Mouse (Mus musculus): ENCODE data around the gene Bivm. TPM values are rescaled to one million over a fixed set of nuclear protein-coding genes. Genes with fewer than 3 reads are reported as not detected.

Bivm gene
- 5.7 and 7.4 TPM in 2 replicates for polyA plus RNA-seq (2012; rRNA removed; ENCODE audit: low replicate concordance)

GRCm38 (mm10) chr1:44118239-44119054, at the start of gene Bivm, which contains the start of gene Kdelc1:
Gene Bivm (plus strand): TSS chr1:44118957.
Gene Kdelc1 (minus strand): TSS chr1:44118808.

GRCm38 (mm10) chr1:44102259-44102717, 16.5 kb upstream of the Bivm start, which contains the start of gene Tex30:
Gene Tex30 (minus strand): TSS chr1:44102441.

GRCm38 (mm10) chr1:44147563-44148381, 29.0 kb downstream of the Bivm start, which contains the start of gene Ercc5:
Gene Ercc5 (plus strand): TSS chr1:44147744.

Other genes starting within 250 kb of the Bivm start
- gene Tpp2, start 185.3 kb upstream of the Bivm start, polyA plus RNA-seq (2012; rRNA removed; ENCODE audit: low replicate concordance): 8.6 and 11.9 TPM in 2 replicates
- gene Mettl21c, start 98.9 kb upstream of the Bivm start, polyA plus RNA-seq (2012; rRNA removed; ENCODE audit: low replicate concordance): not detected in 2 replicates
- 0.03 TPM in 1 of 2 replicates, not detected in the other for gene Gm8251, start 57.0 kb upstream of the Bivm start, polyA plus RNA-seq (2012; rRNA removed; ENCODE audit: low replicate concordance)
- 3.9 and 6.8 TPM in 2 replicates for gene Tex30, start 16.5 kb upstream of the Bivm start, polyA plus RNA-seq (2012; rRNA removed; ENCODE audit: low replicate concordance)
- 8.7 and 35.2 TPM in 2 replicates for gene Kdelc1, start 149 bp upstream of the Bivm start, polyA plus RNA-seq (2012; rRNA removed; ENCODE audit: low replicate concordance)
- 5.0 and 8.2 TPM in 2 replicates for gene Ercc5, start 28.8 kb downstream of the Bivm start, polyA plus RNA-seq (2012; rRNA removed; ENCODE audit: low replicate concordance)
- not detected in 2 replicates for gene Mettl21e, start 100.0 kb downstream of the Bivm start, polyA plus RNA-seq (2012; rRNA removed; ENCODE audit: low replicate concordance)

All from subcutaneous adipose tissue, adult 2 months (tissue).